Mouse (Mus musculus) left cerebral cortex, adult 8-10 months (tissue): Measurements from ENCODE around the gene Gemin4. TPM values are rescaled to one million over a fixed set of nuclear protein-coding genes. Genes with fewer than 3 reads are reported as not detected.

Source experiments
- total RNA-seq, 4 experiments: library from RNA; stranded (reverse); gene quantifications; 2 replicates each; pipeline ENCODE4 v1.2.4; 2022

Gemin4 gene
- total RNA-seq, 4 experiments from 2014 or later, result 6.9 to 10.6 (median 9.2) TPM

Other genes starting within 250 kb of the Gemin4 start
- gene 1700016K19Rik, start 217.8 kb downstream of the Gemin4 start, total RNA-seq, result 1 to 10 TPM; 1.8 to 5.9 (median 3.2) TPM
- 1 to 10 TPM; 7.5 to 9.7 (median 8.9) TPM for gene Rflnb, start 189.9 kb downstream of the Gemin4 start, total RNA-seq
- 10 to 100 TPM; 77.7 to 96.2 (median 86.1) TPM for gene Vps53, start 38.0 kb downstream of the Gemin4 start, total RNA-seq
- gene Fam57a, start 38.0 kb downstream of the Gemin4 start, total RNA-seq, result 10 to 100 TPM; 16.1 to 18.7 (median 17.7) TPM
- gene Dbil5, start 56 bp downstream of the Gemin4 start, total RNA-seq, result 1 to 10 TPM in 2 of 4 experiments, under 1 TPM in 2; 0.70 to 1.3 (median 1.1) TPM
- 10 to 100 TPM; 12.5 to 19.1 (median 18.6) TPM for gene Mrm3, start 26.1 kb upstream of the Gemin4 start, total RNA-seq
- gene Glod4, start 26.1 kb upstream of the Gemin4 start, total RNA-seq, result 10 to 100 TPM; 57.4 to 69.0 (median 60.8) TPM
- gene Nxn, start 181.5 kb upstream of the Gemin4 start, total RNA-seq, result 10 to 100 TPM in 3 of 4 experiments, 1 to 10 TPM in 1; 9.5 to 12.5 (median 10.9) TPM
- 10 to 100 TPM; 28.9 to 39.8 (median 30.8) TPM for gene Timm22, start 189.3 kb upstream of the Gemin4 start, total RNA-seq